Mouse (Mus musculus) forebrain, postnatal 0 days (tissue): ENCODE results near the gene Ralgps1. TPM values are rescaled to one million over a fixed set of nuclear protein-coding genes. Genes with fewer than 3 reads are reported as not detected.

ENCODE experiments used
- ATAC-seq: fragments of 200-750 bp; cut with Nextera tagmentation; 2 replicates; pipeline ENCODE4 v1.8.0; 2017; ENCODE audit warnings: mild to moderate bottlenecking, moderate library complexity
- DNase-seq: peaks from one replicate; pipeline ENCODE4 v3.0.0-alpha.2; 2015
- H3K27ac ChIP-seq: fragments of 300-500 bp; sonication (generic); 2 replicates; pipeline ENCODE4 v1.5.1; 2014; ENCODE audit warnings: low read depth, mild to moderate bottlenecking, antibody characterized with exemption, low read length, moderate library complexity, mixed read lengths
- H3K27me3 ChIP-seq: fragments of 300-500 bp; sonication (generic); 2 replicates; pipeline ENCODE4 v1.6.1; 2014; ENCODE audit warnings: mild to moderate bottlenecking, low read length, mixed read lengths; ENCODE audit not compliant: insufficient read depth
- H3K36me3 ChIP-seq: fragments of 300-500 bp; sonication (generic); 2 replicates; pipeline ENCODE4 v1.6.1; 2014; ENCODE audit warnings: mild to moderate bottlenecking, moderate library complexity; ENCODE audit not compliant: insufficient read depth
- H3K4me1 ChIP-seq: fragments of 300-500 bp; sonication (generic); 2 replicates; pipeline ENCODE4 v1.6.1; 2014; ENCODE audit warnings: antibody characterized with exemption; ENCODE audit not compliant: insufficient read depth
- H3K4me2 ChIP-seq: fragments of 300-500 bp; sonication (generic); 2 replicates; pipeline ENCODE4 v1.6.1; 2014; ENCODE audit warnings: low read depth, mild to moderate bottlenecking, moderate library complexity
- H3K4me3 ChIP-seq: fragments of 300-500 bp; sonication (generic); 2 replicates; pipeline ENCODE4 v1.5.1; 2014; ENCODE audit warnings: low read depth, low read length, mixed read lengths
- H3K9ac ChIP-seq: fragments of 300-500 bp; sonication (generic); 2 replicates; pipeline ENCODE4 v1.6.1; 2014; ENCODE audit warnings: mild to moderate bottlenecking
- H3K9me3 ChIP-seq: fragments of 300-500 bp; sonication (generic); 2 replicates; pipeline ENCODE4 v1.6.1; 2016; ENCODE audit warnings: low read length
- CTCF ChIP-seq: sonication (generic); IDR thresholded peaks from 2 replicates; pipeline ENCODE4 v1.5.1; 2016; ENCODE audit warnings: antibody characterized with exemption, control low read depth, low read depth
- WGBS: fragments of 180-500 bp; shearing (Covaris S2); extraction: QIAGEN DNeasy Blood & Tissue Kit; methylation state at CpG from one replicate; pipeline ENCODE4 v1.1.7; 2014; 5-methylcytosine and 5-hydroxymethylcytosine counted together
- polyA plus RNA-seq: library from polyadenylated mRNA; unstranded; fragments of >200 nt; fragmentation: Nextera tagmentation; extraction: Ambion mirVana; gene quantifications from 2 replicates; pipeline ENCODE4 v1.2.1, GENCODE M21; 2015
- total RNA-seq: library from RNA; depleted of rRNA; stranded (reverse); fragments of >200 nt; gene quantifications from 2 replicates; pipeline ENCODE4 v1.2.3, GENCODE M21; 2014

The Ralgps1 gene
- total and polyA plus RNA-seq, 2 experiments from 2014 or later = 24.6 to 66.9 TPM

- Histone ChIP-seq H3K4me2 (no peak overlapping the region), H3K4me3 (no peak overlapping the region), H3K27me3 (no peaks in the 10 kb centered on the region), H3K9me3 (no peaks in the 10 kb centered on the region), H3K4me1 (peaks cover 5% of the 10 kb centered on the region; the same call in 1 of the 2 replicates), H3K27ac (no peak overlapping the region), H3K9ac (no peak overlapping the region), H3K36me3 (no peaks in the 10 kb centered on the region; the same call in 1 of the 2 replicates)
- no peak for TF ChIP-seq CTCF
- WGBS = 71% methylated on average over 4 of the region's 4 CpGs
- DNase-seq (no peak), ATAC-seq (no peak)
Observed at GRCm38 (mm10) chr2:33234848-33235247, 136.4 kb downstream of the Ralgps1 start.

- ATAC-seq (no peak), DNase-seq (no peak)
- H3K4me3 ChIP-seq = no peak overlapping the region
- H3K9me3 ChIP-seq = no peaks in the 10 kb centered on the region
- H3K9ac ChIP-seq = no peak overlapping the region
- no peaks in the 10 kb centered on the region for H3K27me3 ChIP-seq
- peaks cover 5% of the 10 kb centered on the region; the same call in 1 of the 2 replicates for H3K4me1 ChIP-seq
- H3K36me3 ChIP-seq = no peaks in the 10 kb centered on the region
- no peak for TF ChIP-seq CTCF
- WGBS = 52% methylated on average over 5 of the region's 5 CpGs
- no peak overlapping the region for H3K27ac ChIP-seq
- H3K4me2 ChIP-seq = no peak overlapping the region
Observed at GRCm38 (mm10) chr2:33233856-33234255, 137.4 kb downstream of the Ralgps1 start.

GRCm38 (mm10) chr2:33232782-33233570, 138.3 kb downstream of the Ralgps1 start:
- H3K4me3 ChIP-seq = no peak overlapping the region
- H3K9ac ChIP-seq = no peak overlapping the region
- no peaks in the 10 kb centered on the region for H3K9me3 ChIP-seq
- H3K4me2 ChIP-seq = no peak overlapping the region
- H3K4me1 ChIP-seq = peaks cover 5% of the 10 kb centered on the region; the same call in 1 of the 2 replicates
- ATAC-seq = no peak
- H3K27me3 ChIP-seq = no peaks in the 10 kb centered on the region
- no peak for TF ChIP-seq CTCF
- WGBS = 84% methylated on average over 6 of the region's 6 CpGs
- H3K36me3 ChIP-seq = peaks cover 3% of the 10 kb centered on the region; the same call in 1 of the 2 replicates
- no peak overlapping the region for H3K27ac ChIP-seq
- no peak for DNase-seq

GRCm38 (mm10) chr2:33231788-33232187, 139.5 kb downstream of the Ralgps1 start:
- H3K4me2 ChIP-seq = no peak overlapping the region
- no peaks in the 10 kb centered on the region for H3K9me3 ChIP-seq
- H3K9ac ChIP-seq = no peak overlapping the region
- no peaks in the 10 kb centered on the region for H3K27me3 ChIP-seq
- WGBS = 61% methylated on average over 2 of the region's 2 CpGs
- H3K4me1 ChIP-seq = peaks cover 5% of the 10 kb centered on the region; the same call in 1 of the 2 replicates
- no peak; the same call in 1 of the 2 replicates for ATAC-seq
- H3K4me3 ChIP-seq = no peak overlapping the region
- no peak for TF ChIP-seq CTCF
- no peak overlapping the region for H3K27ac ChIP-seq
- peaks cover 5% of the 10 kb centered on the region; the same call in 1 of the 2 replicates for H3K36me3 ChIP-seq
- no peak for DNase-seq

GRCm38 (mm10) chr2:33230701-33231100, 140.6 kb downstream of the Ralgps1 start:
- Histone ChIP-seq H3K4me1 (peaks cover 5% of the 10 kb centered on the region; the same call in 1 of the 2 replicates), H3K9me3 (no peaks in the 10 kb centered on the region), H3K9ac (no peak overlapping the region), H3K27me3 (no peaks in the 10 kb centered on the region), H3K27ac (no peak overlapping the region), H3K36me3 (peaks cover 5% of the 10 kb centered on the region; the same call in 1 of the 2 replicates), H3K4me2 (no peak overlapping the region), H3K4me3 (no peak overlapping the region)
- no peak for TF ChIP-seq CTCF
- no peak for ATAC-seq
- no peak for DNase-seq
- 78% methylated on average over 10 of the region's 10 CpGs for WGBS

GRCm38 (mm10) chr2:33228551-33228950, 142.7 kb downstream of the Ralgps1 start:
- TF ChIP-seq CTCF = no peak
- 92% methylated on average over 15 of the region's 15 CpGs for WGBS
- no peak overlapping the region for H3K4me3 ChIP-seq
- H3K4me1 ChIP-seq = no peaks in the 10 kb centered on the region
- H3K9ac ChIP-seq = no peak overlapping the region
- no peak overlapping the region for H3K27ac ChIP-seq
- DNase-seq (no peak), ATAC-seq (no peak)
- peaks cover 5% of the 10 kb centered on the region; the same call in 1 of the 2 replicates for H3K36me3 ChIP-seq
- no peaks in the 10 kb centered on the region for H3K27me3 ChIP-seq
- H3K9me3 ChIP-seq = no peaks in the 10 kb centered on the region
- H3K4me2 ChIP-seq = no peak overlapping the region

GRCm38 (mm10) chr2:33228077-33228476, 143.2 kb downstream of the Ralgps1 start:
- H3K4me2 ChIP-seq = no peak overlapping the region
- H3K4me1 ChIP-seq = no peaks in the 10 kb centered on the region
- H3K9me3 ChIP-seq = no peaks in the 10 kb centered on the region
- ATAC-seq = no peak
- no peak overlapping the region for H3K27ac ChIP-seq
- peaks cover 5% of the 10 kb centered on the region; the same call in 1 of the 2 replicates for H3K36me3 ChIP-seq
- H3K27me3 ChIP-seq = no peaks in the 10 kb centered on the region
- no peak for DNase-seq
- no peak overlapping the region for H3K4me3 ChIP-seq
- no peak overlapping the region for H3K9ac ChIP-seq
- 93% methylated on average over 11 of the region's 11 CpGs for WGBS
- no peak for TF ChIP-seq CTCF
